Mouse (Mus musculus) frontal cortex, postnatal 25 days (tissue): ENCODE measurements around the gene Fcamr.

Experiments used
- DNase-seq, 2 experiments: peaks; one replicate each; pipeline ENCODE4 v3.0.0; 2022; ENCODE audit warnings: low spot score in 2 of 2

Fcamr gene

DNA sequence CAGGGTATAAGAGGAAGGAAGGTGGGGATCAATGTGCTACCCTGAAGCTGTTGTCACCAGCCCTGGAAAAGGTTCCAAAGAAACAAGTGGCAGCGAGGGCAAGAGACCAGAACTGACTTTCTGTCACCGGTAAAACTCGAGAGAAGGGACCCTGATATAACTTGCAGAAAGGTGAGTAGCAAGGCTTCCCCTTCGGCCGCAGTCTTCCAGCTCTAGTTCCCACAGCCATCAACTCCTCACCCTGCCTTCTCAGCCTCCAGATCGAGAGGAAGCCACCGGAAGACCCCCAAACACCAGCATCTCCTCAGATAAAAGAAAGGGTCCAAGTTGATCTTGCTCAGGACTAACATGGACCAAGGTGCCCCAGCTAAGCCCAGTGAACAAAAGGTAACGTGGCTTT, at the start of gene Fcamr:
Gene Fcamr, plus strand, starts transcription at position 301 of the 400 bp plus-strand sequence.
- no peak for DNase-seq

DNA sequence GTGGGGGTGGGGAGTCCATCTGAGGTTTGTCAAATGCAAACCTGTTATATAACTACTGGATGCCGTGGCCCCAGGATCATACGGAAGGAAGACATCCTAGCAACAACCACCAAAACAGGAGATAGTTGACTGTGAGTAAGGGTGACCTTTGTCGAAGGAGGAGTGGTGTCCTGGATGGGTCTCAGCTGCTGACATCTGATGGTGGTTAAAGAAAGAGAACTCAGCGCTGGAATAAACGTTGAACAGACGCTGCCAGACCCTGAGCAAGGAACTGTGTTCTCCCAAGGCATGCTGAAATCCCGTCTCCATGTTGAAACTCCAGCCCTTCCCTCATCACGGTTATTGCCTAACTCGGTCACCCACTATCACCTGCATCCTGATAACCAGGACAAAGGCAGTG, 41.0 kb upstream of the Fcamr start:
- no peak for DNase-seq

DNA sequence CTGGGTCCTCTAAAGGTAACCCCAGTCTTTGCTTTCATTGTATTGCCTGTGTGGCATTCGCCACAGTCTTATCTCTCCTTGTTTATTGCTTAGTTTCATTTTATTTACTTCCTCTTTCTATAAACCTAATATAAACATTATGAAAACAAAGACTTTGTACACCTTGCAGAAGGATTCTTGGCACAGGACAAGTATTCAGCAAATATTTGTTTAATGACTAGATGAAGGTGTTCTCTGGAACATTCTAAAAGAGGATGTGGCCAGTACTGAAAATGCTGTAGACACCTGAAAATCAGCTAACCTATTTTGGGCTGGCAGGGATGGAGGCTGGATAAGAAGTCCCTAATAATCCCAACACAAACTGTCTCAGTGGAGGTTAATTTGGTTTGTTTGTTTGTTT, 39.1 kb upstream of the Fcamr start:
- no peak for DNase-seq

DNA sequence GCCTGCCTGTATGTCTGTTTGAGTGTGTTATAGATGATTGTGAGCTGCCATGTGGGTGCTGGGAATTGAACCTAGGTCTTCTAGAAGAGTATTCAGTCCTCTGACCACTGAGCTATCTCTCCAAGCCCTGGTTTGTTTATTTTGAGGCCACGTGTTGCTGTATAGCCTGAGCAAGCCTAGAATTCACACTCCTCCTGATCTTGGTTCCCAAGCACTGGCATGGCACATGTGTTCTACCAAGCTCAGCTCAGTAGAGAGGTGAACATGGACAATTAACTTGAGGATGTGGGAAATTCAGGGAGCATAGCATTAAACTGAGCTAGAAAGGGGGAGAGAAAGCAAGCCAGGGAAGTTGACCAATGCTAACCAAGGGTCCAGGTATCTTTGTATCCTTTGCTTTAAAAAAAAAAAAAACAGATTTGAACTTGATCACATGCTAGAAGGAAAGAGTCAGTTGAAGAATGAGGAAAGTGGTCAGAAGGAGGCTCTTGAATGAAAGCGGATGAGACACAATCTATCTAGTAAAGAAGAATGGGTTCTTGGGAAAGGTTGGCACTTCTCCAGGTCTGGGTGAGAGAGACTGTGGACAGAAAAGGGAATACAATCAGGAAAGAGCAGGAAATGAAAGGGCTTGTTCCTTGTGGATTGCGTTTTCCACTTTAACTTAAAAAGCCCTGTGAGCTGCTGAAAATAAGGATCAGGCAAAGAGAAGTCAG, 38.5 kb upstream of the Fcamr start:
- DNase-seq = no peak

DNA sequence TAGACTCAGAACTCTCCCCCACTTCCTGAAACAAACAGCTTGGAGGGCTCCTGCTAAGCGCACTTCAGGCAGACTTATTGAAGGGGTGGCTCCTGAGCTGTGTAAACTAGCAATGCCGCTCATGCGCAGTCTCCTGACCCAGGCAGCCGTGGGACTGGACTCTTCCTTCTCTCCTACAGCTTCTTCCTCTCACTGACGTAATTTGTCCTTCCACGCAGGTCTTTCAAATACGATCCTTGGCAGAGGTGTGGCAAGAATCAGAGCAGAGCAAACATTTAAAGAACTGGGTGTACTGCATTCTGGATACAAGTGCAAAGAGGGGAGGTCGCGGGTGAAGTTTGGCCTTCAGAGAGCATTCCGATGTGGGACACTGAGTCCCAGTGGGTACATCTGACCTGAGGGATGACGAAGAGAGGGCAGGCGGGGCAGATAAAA, 36.7 kb upstream of the Fcamr start:
- no peak for DNase-seq

DNA sequence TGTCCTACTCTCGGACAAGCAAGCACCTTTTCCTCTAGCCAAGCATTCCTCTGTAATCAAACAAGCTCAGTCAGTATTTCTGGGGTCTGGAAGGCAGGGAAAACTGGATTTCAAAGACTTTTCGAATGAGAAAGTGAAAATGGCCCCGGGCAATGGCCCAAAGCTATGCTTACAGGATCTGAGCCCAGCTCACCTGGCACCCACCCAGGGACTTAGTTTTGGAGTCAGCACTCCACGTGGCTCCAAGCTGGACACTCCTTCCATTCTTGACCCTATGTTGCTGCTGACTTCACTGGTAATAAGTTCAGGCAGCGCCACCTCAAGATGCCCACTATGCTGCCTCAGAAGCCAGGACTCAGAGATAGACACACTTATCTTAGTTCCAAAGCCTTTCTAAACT, 33.6 kb upstream of the Fcamr start:
- no peak for DNase-seq

DNA sequence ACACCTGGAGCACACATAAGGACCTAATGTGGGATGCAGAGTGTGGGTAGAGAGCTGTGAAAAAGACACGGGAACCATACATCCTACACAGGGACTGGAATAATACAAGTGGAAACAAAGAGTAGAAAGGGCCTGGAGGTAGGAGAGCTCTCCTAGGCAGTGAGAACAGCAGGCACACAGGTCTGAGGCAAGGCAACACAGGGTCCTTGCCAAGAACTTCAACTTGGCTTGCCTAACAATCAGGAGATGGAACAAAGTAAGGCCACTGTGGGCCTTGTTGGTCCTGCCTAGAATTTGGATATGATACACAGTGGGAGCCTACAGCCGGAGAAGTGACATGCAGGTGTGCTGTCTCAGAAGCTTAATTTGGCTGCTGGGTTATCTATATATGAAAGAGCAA, 30.8 kb upstream of the Fcamr start:
- DNase-seq = no peak

DNA sequence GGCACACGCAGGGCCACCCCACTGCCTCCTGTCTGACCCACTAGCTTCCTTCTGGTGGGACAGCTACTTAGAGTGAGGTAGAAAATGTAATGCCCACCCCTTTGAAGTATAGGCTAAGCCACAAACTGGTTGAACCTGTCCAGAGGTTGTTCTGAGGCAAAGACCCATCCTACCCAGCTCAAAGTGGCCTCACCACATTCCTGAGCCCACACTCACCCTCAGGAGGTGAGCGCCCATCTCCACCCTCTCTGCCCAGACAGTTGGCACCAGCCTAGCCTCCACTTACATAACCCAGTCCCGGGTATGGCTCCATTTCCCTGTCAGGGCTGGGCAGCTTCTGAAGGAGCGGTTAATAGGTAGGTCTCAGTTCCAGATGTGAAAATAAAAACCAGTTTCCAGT, 30.2 kb upstream of the Fcamr start:
- no peak for DNase-seq

DNA sequence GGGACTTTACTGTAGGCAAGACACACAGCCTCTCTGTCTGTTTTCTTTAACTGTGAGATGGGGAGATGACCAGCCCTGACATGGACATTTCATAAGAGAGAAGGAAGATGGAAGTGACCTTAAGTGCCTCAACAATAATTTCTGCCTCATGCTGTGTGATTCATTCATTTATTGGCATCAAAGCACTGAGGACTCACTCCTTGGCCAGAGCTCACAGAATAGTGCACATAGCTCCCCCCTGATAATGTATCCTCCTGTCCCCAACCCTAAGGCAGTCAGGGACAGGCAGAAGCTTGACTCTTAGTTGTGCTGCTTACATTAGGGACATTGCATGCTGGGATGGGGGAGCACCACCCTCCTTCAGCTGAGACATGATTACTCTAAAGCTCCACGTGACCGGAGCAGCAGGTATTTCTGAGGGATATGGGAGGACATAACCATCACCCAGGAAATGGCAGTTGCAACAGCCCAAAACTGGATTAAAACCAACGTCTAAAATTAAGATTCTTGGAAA, 29.7 kb upstream of the Fcamr start:
- DNase-seq = no peak

DNA sequence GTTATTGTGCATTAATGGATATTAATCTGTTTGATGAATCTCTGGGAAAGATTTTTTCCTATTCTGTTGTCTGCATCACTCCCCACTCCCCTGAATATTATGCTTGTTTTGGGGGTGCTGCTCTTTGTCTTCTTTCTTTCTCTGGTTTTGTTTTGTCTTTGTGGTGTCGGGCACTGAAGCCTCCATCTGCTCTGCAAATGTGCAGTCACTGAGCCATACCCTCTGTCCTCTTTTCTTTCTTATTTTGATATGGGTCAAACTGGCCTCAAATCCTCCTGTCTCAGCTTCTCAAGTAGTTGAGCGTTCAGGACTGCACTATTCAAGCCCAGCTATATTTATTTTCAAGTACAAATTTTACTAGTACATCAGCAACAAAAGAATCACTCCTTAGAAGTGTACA, 25.5 kb upstream of the Fcamr start:
- no peak for DNase-seq

DNA sequence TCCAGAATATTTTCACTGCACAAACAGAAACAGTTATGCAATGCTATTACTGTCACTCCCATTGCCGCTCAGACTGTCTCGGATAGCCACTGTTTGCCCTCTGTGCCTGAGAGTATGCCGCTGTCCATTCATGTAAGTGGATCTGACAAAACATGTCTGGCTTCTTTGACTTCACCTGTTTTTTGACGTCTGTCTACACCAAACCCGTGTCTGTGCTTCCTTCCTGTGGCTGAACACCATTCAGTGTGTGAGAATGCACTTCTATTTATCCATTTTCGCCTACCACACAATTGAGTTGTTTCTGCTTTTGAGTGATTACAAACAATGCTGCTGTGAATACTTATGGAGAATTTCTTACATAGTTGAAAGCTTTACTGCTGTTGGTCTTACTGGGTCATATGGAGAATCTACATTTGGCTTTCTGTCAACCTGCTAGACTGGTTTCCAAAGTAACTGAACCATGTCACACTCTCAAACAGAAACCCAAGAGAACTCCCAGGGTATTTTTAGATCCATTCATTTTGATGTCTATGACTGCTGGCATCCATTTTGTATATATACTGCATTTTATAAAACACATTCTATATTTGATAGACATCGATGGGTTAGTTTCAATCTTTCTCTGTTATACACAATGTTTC, 24.9 kb upstream of the Fcamr start:
- no peak for DNase-seq

DNA sequence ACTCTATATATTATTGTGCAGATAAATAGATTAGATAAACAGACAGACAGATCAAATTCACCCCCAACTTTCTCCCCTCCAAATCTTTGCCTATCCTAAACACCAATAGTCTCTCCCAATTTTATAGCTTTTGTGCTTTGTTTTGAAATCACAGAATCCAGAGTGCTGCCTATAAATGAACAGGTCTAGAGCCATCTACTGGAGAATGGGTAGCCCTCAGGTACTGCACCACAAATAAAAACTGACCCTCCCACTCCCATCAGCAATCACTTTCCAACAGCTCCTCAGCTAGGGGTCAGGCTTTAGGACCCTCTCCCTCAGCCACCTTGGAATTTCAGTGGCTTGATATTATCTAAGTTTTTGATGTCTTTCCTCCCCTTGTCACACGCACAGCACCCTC, 24.1 kb upstream of the Fcamr start:
- DNase-seq = no peak

DNA sequence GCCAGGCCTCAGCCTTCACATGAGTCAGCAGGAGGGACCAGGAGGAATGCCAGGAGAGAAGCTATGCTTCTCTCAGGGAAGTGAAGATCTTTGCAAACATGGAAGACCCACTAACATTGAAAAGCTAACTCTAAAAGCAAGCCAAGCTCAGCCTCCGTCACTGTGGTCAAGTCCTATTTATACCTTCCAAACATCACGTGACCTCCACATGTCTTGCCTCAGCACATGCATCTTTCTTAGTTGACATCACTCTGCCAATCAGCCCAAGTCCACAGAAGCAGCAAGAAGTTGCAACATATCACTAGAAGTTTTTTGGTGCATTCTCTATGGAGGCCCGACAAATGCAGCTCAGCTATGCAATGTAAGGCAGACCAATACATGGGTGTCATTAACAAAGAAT, 20.8 kb upstream of the Fcamr start:
- DNase-seq = no peak

DNA sequence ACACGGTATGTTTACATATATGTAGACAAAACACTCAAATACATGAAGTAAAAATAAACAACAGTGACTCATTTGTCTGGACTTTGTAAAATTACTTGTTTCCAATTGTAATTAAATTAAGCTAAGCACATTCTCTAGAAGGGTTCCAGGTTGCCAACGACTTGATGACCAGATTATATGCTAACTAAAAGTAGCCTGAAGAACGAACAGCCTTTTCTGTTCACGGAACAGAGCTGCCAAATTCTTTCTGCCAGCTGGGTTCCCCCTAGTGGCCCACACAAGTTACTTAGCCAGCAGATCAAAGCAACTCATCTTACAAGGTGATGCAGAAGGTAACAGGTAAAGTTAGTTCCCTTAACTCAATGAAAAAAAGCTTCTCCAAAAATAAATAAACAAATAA, 16.6 kb upstream of the Fcamr start:
- peak in 1 of 2 experiments; percentile 12 for DNase-seq

DNA sequence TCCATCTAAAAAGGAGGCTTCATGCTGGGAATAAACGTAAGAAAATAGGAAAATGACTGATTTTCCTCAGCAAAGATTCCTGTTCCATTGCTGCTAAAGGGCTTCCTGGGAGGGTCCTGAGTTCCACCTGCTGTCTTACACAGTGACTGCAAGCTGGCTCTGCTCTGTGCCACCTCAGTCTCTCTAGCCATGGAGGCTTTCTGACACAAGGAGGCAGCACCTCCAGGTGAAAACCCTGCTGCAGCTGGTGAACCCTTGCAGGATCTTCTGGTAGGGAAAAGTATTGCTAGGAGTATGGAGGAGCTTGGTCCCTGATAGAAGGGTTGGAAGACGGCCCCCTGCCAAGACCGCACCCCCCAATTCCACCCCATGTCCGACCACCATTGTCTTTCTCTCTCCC, 13.7 kb upstream of the Fcamr start:
- DNase-seq = no peak

DNA sequence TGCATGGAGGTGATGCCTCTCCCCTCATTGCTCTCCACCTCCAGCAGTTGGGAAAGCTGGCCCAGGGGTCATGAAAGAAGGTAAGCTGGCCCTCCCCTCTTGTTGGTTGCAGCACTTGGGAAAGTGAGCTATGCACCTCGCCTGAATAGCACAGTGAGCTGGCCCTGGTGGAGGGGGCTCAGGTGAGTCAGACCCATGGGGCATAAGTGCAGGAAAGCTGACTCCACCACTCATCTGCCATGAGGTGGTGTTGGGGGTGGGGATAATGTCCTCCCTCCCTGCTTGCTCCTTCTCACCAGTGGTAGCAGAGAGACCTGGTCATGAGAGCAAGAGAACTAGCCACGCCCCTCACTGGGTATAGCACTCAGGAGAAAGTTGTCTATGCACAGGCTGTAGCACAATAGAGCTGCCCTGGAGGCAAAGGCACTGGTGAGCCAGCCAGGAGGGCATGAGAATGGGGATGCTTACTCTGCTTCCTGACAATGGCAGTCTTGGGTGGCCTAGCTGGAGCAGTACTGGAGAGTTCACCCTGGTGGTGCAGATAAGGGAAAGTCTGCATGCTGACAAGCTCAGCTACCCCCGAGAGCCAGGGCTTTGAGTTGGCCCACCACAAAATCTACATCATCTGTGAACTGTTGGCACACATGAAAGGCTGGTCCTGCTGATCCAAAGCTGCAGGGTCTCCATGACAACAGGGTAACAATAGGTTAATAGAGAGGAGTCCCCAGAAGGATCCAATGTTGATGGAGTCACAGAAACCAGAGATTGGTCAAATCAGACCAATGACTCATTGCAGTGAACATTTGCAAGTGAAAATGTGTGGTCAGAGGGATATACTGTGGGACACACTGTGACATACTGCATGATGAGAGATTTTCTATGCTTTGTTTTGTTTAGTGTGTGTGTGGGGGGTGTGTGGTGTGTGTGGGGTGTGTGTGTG, 10.9 kb upstream of the Fcamr start:
- DNase-seq = no peak

DNA sequence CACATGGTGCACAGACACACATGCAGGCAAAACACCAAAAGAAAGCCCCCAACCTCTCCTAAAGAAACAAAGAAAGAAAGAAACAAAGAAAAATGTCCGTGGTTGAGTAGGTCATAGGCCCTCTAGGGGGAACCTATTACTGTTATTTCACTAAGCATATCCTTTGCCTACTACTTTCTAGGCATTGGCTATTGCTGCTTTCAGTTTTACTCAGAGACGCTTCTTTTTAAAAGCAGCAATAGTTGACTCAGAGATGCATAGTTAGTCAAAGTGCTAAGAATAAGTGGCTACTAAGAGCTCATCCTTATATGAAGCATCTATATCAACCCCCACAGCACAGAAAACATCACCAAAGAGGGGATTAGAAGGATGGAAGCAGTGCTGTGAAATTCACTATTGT, 5.4 kb upstream of the Fcamr start:
- no peak for DNase-seq

DNA sequence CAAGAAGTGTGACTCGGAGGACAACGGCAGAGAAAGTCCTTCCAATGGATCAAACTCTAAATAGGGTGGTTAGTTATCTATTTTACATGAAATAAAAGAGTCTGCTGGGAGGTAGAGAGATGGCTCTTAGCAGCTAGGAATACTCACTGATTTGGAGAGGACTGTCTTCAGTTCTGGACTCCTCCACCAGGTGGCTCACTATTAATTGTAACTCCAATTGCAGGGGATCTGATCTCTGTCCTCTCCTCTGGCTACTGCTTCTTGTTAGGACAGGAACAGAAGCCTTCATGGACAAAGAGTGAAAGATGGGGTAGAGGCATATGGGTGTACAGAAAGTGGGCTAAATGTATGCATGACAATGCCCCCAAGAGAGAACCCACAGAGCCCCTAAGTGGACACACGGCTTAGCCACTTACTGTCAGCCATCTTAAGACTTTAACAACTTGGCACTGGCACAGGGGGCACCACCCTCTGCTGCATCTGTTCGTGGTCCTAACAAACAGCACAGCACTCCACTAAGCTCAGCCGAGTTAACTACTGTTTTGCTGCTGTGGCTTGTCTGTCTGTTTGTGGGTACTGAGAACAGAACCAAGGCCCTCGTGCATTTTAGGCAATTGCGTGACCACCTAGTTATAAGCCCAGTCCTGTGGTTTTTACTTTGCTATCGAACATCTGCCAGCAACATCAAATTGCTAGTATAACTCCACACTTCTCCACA, 3.6 kb upstream of the Fcamr start:
- DNase-seq = peak; percentile 22 to 36

DNA sequence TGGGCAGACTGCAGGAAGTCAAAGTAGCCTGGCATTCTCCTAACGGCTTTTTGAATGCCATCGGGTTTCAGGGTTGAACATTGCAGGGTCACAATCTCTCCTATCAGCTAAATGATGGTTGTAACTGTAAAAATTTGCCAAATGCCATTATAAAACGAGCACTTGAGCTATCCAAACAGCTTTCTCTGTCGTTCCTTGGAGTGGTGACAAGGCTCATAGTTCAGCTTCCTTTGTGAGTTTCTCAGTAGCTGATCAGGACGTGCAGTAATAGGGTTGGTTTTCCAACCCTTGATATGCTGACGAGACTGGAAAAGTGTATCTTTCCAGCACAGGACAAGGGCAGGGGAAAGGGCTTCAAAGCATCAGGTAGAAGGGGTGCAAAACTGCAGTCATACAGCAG, 2.7 kb upstream of the Fcamr start:
- DNase-seq = no peak

DNA sequence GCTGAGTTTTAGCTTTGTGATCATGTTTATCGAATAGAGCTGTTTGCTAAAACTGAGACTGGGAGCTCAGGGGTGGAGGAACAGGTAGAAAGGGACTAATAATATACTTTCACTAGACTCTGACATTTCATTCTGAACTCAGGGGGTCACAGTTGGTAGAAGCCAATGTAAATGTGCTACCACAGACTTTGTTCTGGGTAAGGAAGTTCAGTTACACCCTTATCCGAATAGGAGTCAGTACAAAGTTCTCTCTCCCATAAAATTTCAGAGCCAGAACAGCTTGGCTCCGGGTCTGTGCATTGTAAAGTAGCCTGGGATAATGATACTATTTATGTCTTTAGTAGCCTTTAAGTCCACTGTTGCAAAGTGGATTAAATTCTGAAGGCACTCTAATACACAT, 2.2 kb upstream of the Fcamr start:
- no peak for DNase-seq

DNA sequence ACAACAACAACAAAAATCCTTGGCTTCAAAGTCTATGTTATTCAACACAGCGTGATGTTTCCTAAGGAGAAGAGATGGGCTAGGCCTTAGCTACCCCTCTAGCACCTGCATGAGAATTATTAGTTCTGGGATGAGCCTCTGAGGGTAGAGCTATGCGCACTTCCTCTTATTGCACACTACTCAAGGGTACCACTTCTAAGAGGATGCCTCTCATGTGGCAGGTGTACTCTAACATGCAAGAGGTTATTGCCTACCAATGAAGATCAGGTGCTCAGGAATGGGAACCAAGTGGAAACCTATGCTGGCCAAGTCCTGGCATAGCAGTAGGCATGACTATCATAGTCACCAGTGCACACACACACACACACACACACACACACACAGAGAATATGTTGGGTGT, 1.3 kb upstream of the Fcamr start:
- DNase-seq = no peak

DNA sequence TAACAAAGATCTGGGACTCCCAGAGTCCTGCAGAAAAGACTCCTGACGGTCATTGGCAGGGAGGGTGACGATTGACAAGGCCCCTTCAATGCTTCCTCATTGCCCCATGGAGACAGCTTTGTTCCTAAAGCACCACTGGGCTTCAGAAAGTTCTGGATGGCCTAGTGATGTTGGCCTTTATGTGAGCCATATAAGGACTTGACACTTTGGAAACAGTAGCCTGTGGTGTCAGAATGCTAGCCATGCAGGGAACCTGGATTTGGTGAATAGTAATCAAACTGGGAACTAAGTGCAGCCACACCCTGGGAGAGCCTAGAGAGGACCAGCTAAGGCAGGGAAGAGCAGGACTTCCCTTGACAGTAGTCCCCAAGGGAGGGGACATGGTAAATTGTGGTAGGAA, 809 bp downstream of the Fcamr start:
- DNase-seq = no peak
